Mouse (Mus musculus) spleen, postnatal 0 days (tissue): ENCODE measurements around the gene B3galt2. TPM values are rescaled to one million over a fixed set of nuclear protein-coding genes. Genes with fewer than 3 reads are reported as not detected.

ENCODE experiments used
- polyA plus RNA-seq: library from polyadenylated mRNA; unstranded; fragments of >200 nt; fragmentation: Nextera tagmentation; extraction: Ambion mirVana; gene quantifications from 2 replicates; pipeline ENCODE4 v1.2.1, GENCODE M21; 2015

Gene B3galt2
- 0.22 and 0.25 TPM in 2 replicates for polyA plus RNA-seq

GRCm38 (mm10) chr1:143640650-143641407, at the start of gene B3galt2:
Gene B3galt2 (plus strand): TSS chr1:143640664.

DNA sequence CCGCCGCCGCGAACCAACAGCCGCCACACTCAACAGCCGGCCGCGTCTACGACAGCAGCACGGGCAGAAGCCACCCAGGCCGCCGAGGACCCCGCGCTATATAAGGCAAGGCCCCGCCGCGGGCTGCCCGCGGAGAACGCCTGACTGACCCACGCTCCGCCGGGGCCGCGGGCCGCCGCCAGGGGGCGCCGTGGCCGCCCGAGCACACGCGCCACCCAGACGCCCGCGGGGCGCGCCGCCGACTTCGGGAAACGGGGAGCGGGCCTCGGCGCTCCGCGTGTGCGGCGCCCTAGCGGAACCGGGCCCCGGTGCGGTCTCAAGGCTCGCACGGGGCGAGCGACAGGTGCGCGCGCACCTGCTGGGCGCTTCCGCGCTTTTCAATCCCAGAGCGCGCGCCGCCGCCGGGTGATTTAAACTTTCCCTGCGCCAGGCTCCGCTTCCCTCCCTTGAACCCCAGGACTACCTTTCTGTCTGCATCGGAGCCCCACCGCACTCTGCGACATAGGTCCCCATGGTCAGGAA, 62.3 kb downstream of the B3galt2 start, which contains the start of gene Cdc73:
Gene Cdc73, minus strand, starts transcription at position 153 of the 522 bp plus-strand sequence.

Other genes starting within 250 kb of the B3galt2 start
- 13.4 and 15.1 TPM in 2 replicates for gene Cdc73, start 62.2 kb downstream of the B3galt2 start, polyA plus RNA-seq
- 73.6 and 80.0 TPM in 2 replicates for gene Glrx2, start 75.7 kb downstream of the B3galt2 start, polyA plus RNA-seq
- gene Trove2, start 136.4 kb downstream of the B3galt2 start, polyA plus RNA-seq = 2.7 and 3.7 TPM in 2 replicates
- gene Uchl5, start 136.6 kb downstream of the B3galt2 start, polyA plus RNA-seq = 90.2 and 91.8 TPM in 2 replicates